Mouse (Mus musculus) cerebellum, adult (tissue): ENCODE data around the gene Rab3d.

Experiments used
- ATAC-seq: cut with Nextera tagmentation; 2 replicates; pipeline ENCODE4 v1.9.2; 2017; ENCODE audit warnings: mild to moderate bottlenecking, moderate library complexity, mixed read lengths; ENCODE audit not compliant: insufficient number of reproducible peaks, low FRiP score, low TSS enrichment

Gene Rab3d

DNA sequence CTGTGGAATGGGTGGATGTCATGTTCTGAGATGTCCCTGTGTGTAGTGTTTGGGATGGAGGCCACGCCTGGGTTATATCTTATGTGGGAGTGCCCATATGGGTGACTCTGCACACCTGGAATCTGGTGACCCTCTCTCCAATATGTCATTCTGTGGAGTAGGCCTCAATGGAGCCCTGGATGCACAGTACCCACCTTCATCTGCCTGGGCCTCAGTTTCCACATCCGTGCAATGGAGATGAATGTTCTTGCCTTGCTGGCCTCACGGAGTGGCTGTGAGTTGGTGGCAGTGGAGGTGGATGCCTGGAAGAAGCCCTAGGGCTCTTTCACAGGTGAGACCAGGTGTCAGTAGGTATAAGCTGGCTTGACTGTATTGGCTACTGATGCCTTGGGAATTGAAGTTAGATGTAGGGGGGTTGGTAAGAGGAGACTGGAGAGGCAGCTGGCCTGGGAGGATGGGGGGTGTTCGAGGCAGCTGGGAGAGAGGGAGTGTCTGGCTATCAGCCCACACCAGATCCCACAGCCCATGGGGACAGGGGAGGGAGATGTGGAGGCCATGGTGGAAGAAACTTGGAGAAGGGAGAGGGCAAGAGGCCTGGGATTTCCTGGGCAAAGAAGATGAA is 20.4 kb upstream of the Rab3d start:
- no peak for ATAC-seq

DNA sequence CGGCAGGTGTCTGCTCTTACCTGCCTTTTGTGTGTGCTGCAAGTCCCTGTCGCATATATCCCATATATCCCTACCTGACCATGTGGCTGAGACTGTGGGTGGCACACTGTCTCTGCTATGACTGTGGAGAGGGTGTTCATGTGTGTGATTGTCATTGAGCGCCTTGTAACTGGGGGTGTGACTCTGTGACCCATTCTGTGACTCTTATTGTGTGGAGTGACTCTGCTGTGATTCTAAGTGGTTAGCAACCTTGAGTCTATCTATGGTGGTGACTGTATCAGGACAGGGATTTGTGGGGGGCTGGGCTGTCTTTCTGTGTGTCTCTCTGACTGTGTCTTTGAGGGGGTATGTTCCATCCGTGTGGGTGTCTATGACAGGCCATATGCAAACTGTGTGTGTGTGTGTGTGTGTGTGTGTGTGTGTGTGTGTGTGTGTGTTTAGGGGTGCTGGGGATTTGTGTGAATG is 19.8 kb upstream of the Rab3d start:
- no peak for ATAC-seq

DNA sequence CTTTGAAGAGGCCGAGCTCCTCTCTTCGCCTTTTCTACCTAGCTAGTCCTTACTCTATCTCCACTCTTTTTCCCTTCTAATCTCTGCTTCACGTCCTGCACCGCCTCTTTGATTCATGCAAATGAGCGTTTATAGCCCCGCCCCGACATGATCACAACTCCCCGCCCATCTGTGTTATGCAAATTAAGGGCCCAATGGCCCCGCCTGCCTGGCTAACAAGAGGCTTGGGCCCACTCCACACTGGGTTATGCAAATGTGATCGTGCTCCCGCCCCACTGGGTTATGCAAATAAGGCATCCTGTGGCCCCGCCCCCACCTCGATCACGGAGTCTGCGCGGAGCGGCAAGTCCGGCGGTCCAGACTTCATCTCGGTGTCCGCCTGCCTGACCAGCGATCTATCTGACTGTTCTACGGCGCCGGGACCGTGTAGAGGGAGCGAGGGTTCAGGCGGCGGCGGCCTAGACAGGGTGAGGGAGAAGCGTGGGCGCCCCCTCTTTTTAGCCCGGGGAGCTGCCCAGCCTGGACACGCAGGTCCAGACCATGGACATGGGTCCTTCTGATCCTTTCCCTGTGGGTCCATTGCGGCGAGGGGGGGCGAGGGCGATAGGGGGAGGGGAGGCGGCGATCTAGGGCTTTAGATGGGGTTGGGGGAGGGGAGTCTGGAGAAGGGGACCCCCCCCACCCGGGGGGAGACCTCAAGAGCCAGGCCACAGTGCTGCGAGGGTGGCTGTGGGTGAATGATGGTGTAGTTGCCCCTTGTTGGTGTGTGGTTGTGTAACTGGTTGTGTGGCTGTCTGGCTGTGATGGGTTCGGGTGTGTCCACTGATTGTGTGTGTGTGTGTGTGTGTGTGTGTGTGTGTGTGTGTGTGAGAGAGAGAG is 18.9 kb upstream of the Rab3d start, which contains the start of gene Plppr2:
Gene Plppr2, plus strand, starts transcription at position 342 of the 879 bp plus-strand sequence.
- ATAC-seq = peak; percentile 90

DNA sequence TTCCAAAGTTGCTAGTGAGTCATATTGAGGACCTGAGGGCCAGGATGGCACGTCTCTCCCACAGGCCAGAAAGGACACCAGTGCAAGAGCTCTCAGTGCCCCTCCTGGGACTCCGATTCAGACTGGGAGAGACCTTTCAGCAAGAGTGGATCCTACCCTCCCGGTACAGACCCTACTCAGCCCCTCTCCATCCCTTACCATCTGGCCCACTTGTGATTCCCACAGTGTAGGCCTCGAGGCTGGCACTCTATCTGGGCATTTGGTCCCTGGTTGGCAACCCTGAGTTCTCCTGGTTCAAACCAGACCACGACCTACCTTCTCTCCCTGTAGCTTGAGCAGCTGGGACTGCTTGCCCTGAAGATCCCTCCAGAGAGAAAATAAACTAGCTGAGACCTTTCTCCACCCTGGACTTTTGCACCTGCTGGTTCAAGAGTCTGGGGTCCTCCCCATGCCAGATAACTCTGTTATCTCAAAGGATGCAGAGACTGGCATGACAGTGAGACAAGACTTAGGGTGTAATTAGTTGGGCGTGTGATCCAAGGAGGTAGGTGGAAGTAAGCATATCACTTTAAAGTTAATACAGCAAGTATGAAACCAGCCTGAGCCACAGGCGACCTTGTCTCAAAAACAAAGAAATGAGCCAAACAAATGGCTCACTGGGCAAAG is 17.6 kb upstream of the Rab3d start:
- no peak for ATAC-seq

DNA sequence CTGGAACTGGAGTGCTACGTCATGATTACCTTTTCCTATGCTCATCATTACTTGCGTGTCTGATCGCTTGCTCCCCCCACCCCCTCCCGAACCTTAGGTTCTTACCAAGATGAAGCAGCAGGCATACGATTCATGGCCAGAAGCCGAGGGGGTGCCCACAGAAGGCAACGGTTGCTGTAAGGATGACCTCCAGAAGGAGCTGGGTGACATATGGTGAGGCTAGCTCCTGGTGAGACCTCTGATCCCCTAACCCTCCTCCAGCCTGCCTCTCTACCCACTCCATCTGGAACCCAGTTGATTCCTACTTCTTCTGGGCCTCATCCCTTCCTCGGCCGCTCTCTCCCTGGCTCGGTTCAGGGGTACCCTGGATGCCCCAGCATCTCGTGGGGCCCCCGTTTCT is 16.0 kb upstream of the Rab3d start:
- no peak for ATAC-seq

DNA sequence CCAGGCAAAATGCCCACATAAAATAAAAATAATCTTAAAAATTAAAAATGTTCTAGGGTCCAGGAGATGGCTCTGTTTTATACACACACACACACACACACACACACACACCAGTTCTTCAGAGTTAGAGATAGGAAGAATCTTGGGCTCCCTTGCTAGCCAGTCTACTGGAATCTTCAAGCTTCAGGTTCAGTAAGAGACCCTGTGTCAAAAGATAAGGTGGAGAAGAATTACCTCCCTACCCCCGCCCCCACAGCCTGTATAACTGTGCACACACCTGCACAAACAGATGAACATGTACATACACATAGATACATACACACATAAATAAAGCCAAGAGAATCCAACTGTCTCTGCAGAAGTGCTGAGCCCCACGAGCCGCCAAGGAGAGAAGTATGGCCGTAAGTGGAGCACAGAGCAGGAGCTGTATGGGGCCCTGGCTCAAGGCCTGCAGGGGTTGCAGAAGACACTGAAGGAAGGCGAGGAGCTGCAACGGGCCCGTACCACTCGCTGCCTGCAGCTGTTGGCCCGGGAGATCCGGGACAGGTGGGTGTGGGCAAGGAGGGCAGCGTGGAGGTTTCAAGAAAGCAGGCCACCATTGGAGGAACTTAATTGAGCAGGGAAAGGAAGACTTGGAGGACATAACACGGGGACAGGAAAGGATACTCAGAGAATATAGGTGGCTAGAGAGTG is 14.6 kb upstream of the Rab3d start:
- no peak for ATAC-seq

DNA sequence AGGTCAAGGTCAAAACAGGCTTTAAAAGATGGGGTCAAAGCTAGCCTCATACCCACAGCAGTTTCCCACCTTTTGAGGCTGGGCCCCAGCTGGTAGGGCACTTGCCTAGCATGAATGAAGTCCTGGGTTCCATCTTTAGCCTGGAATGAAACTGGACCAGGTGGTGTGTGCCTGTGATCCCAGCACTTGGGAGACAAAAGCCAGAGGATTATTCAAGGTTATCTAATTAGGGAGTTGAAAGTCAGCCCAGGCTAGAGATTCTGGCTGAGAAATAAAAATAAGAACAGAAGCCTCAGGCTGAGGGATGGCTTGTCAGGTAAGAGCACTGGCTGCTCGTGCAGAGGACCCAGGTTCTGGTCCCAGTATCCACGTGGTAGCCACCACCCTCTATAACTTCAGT is 14.0 kb upstream of the Rab3d start:
- ATAC-seq = no peak

DNA sequence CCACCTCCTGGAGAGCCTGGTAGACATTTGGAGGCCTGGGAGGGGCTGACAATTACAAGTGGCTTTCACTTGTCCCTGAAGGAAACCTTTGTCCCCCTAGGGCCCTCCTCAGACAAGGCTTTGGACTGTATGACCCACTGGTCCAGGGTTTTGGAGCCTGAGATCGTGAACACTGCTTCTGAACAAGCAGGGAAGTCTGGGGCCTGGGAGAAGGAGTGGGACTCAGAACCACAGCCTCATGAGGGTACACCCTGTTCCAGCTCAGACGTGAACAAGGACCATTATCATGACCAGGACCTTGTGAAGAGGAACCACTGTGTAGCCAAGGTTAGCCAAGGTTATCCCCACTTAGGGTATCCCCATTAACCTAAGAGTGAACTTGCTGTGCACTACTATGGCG is 11.2 kb upstream of the Rab3d start:
- no peak for ATAC-seq

DNA sequence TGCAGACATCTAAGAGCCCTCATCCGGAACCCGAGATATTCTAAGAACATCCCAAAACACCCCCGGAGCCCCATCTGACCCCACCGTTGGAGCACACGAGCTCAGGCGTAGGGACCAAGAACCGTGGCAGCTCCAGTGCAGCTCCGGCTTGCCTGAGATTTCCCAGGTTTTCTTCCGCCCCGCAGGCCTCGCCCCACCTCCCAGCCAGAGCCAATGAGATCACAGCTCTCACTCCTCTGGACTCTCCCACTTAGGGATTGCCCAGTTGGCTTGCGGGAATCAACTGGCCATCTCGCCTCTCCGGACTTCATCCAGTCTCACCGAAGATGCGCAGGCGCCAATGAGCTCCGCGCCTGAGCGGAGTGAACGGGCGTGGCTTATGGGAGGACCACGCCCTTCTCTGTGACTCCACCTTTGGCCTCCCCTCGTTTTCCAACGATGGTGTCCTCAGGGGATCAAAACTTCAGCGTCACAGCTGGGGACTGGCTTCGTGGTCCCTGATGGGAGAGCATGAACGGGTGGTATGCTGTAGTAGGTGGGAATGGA is 9.3 kb upstream of the Rab3d start, which contains the start of the genes Ccdc159 and Tmem205:
Gene Ccdc159, plus strand, starts transcription at position 264 of the 546 bp plus-strand sequence.
Gene Tmem205, minus strand, starts transcription at position 349 of the 546 bp plus-strand sequence.
- peak; percentile 98 for ATAC-seq

DNA sequence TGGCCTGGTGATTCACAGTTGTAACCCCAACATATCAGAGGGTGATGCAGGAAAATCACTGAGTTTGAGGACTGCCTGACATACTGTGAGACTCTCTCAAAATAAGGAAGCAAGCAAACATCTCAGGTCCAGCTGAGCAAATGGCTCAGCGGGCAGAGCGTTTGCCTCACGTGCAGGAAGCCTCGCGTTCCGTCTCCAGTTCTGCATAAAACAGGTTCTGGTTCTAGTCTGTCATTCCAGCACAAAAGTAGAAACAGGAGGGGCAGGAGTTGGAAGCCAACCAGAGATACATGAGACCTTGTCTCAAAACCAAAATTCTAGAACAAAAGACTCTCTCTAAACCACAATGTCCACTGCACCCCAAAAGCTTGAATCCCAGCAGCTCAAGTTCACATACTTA is 8.8 kb upstream of the Rab3d start:
- no peak for ATAC-seq

DNA sequence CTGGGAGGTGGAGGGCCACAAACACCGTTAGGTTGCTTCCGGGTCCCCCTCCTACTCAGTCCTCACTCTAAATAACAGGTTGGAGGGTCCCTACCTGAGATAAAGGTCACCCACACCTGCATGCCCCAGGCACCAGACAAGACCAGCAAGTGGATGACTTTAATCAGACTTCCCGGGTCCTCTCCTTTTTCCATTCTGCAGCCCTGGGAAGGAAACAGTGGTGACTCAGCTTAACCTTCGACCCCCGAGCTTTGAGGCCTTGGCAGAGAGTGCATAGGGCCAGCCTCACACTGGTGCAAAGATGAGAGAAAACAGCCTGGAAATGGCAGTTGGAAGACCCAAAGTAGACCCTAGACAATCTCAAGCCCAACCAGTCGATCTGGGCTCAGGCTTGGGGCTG is 8.2 kb upstream of the Rab3d start:
- ATAC-seq = no peak

DNA sequence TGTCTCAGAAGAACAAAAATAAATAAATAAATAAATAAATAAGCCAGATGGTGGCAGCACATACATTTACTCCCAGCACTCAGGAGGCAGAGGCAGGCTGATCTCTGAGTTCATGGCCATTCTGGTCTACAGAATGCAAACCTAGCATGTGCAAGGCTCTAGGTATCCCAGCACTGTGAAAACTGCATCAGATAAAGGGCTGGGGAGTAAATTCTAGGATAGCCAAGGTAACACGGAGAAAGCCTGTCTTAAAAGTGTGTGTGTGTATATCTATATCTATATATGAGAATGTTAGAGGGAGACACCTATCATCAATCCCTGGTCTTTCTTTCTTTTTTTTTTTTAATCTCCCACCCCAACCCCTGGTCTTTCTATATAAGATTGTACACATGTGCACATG is 7.5 kb upstream of the Rab3d start:
- no peak for ATAC-seq

DNA sequence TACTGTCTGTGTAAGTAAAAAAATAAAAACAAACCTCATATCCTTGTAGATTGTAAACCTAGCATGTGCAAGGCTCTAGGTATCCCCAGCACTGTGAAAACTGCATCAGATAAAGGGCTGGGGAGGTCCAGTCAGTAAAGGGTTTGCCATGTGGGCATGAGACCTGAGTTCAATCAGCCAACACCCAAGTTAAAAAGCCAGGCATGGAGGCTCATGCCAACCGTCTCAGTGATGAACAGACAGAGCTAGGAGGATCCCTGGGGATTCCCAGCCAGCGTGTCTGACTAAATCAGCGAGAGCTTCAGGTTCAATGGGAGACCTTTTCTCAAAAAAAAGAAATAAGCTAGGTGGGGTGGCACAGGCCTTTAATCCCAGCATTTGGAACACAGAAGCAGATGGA is 7.0 kb upstream of the Rab3d start:
- ATAC-seq = no peak

DNA sequence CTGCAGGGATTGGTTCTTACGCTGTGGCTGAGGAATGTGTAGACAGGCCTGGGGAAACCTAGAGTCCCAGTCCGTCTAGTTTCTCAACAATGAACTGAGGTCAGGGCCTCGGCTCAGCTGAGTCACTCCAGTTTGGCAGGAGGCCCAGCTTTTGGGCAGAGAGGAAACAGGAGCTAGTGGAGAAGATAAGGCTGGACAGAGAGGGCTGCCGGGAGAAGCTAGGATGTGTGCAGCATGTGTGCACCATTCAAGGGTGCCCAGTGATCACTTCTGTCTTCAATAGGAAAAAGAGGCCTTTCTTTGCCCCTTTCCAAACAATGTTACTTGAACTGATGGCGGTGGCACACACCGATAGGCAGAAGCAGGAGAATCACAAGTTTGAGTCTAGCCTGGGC is 6.1 kb upstream of the Rab3d start:
- ATAC-seq = no peak

DNA sequence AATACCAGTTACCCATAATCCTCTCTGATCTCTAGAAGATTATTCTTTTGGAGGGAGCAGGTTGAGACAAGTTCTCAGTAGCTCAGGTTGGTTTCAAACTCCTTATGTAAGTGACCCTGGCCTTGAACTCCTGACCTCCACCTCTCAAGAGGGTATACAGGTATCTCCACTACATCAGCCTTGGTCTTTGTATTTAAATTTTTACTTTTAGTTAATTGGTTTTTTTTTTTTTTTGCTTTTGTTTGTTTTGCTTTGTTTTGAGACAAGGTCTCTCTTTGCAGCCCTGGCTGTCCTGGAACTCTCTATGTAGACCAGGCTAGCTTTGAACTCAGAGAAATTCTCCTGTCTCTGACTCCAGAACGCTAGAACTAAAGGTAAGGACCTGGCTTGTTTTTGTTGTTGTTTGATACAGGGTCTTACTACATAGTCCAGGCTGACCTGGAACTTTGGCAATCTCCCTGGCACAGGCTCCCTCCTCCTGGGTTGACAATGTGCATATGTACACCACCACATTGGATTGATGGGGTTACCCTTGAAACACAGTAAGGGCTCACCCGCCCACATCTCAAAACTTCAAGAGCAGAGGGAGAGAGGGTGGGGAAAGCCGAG is 5.6 kb upstream of the Rab3d start:
- no peak for ATAC-seq

DNA sequence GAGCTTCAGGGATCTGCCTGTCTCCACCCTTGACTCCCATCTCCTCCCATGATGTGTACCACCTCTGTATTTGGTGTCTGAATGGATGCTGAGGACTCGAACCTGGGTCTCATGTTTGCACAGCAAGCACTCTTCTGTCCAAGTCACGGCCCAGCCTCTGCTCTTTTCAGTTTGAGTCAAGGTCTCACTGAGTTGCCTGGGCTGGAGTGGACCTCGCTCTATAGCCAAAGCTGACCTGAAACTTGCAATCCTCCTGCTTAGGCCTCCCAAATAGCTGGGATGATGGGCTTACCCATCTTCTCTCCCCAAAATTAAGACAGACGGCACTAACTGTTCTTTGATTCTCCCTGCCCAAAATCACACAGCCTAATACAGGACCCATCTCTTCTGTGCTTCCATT is 5.0 kb upstream of the Rab3d start:
- no peak for ATAC-seq

DNA sequence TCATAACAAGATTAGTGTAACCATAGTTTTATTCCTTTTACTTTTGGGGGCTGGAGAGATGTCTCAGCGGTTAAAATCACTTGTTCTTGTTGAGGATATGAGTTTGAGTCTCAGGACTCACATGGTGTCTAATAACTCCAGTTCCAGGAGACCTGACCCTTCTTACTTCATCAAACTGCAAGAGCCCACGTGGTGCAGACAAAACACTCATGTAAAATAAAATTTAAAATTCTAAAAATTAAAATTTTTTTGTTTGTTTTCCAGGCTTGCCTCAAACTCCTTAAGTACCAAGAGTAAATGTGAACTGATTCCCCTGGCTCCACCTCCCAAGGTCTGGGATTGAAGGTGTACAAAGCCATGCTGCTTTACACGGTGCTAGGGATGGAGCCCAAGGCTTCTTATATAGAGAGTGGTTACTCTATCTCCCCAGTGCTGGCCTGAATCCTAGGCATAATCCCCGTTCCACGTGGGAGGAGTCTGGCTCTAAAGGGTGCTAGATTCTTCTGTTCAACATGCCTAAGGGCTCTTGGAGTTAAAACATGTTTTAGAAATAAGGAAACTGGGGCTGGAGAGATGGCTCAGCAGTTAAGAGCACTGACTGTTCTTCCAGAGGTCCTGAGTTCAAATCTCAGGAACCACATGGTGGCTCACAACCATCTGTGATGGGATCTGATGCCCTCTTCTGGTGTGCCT is 846 bp upstream of the Rab3d start:
- no peak for ATAC-seq

DNA sequence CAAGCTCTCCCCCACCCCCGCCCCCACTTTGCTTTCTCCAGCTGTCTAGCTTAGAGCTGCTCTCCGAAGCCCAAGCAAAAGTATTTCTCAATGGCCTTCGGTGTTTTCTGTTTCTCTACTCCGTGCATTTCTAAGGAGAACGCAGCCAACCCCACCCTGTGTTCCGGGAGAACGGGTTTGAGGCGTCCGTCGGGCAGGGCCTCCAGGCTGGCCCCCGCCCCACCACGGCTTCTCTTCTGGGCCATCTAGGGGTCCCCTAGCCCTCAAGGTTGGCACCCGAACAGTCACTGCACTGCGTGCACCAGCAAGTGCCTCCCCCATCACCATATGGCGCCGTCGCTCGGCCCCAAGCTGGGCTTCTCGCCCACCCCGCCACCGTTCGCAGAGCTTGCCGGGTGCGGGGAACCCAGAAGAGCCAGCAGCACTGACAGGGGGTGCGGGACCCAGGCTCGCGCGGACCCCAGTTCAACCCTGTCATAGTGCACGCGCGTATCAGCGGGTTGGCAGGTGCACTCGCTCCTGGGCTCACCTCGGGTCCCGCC is 428 bp downstream of the Rab3d start:
- peak; percentile 45; the same call in 1 of the 2 replicates for ATAC-seq
